Mouse (Mus musculus) liver, adult 2 months (tissue): Measurements from ENCODE around the gene Gck. TPM values are rescaled to one million over a fixed set of nuclear protein-coding genes. Genes with fewer than 3 reads are reported as not detected.

Experiments
- DNase-seq: peaks from one replicate; pipeline ENCODE4 v3.0.0-alpha.2; 2011; ENCODE audit warnings: low read depth, low spot score; ENCODE audit errors: extremely low read depth
- H3K27ac ChIP-seq: fragments of 200-500 bp; replicated peaks from 2 replicates; pipeline ENCODE4 v1.5.1; 2012; ENCODE audit warnings: low read depth, mild to moderate bottlenecking, control low read depth, inconsistent platforms, low read length; ENCODE audit not compliant: insufficient read depth
- H3K27me3 ChIP-seq: fragments of 200-500 bp; 2 replicates; pipeline ENCODE4 v1.6.1; 2012; ENCODE audit warnings: mild to moderate bottlenecking, moderate library complexity, low read length, inconsistent platforms; ENCODE audit not compliant: control insufficient read depth, insufficient read depth
- H3K36me3 ChIP-seq: fragments of 200-500 bp; 2 replicates; pipeline ENCODE4 v1.6.1; 2012; ENCODE audit warnings: low read length, inconsistent platforms; ENCODE audit not compliant: control insufficient read depth, insufficient read depth
- H3K4me1 ChIP-seq: fragments of 200-500 bp; 2 replicates; pipeline ENCODE4 v1.6.1; 2011; ENCODE audit warnings: low read length; ENCODE audit not compliant: control insufficient read depth, insufficient read depth
- H3K4me3 ChIP-seq: fragments of 200-500 bp; 2 replicates; pipeline ENCODE4 v1.5.1; 2011; ENCODE audit warnings: low read depth, mild to moderate bottlenecking, control low read depth, low read length, moderate library complexity; ENCODE audit not compliant: insufficient read depth
- H3K79me2 ChIP-seq: fragments of 200-500 bp; 2 replicates; pipeline ENCODE4 v1.6.1; 2012; ENCODE audit warnings: inconsistent platforms, mild to moderate bottlenecking, low read length, moderate library complexity; ENCODE audit not compliant: control insufficient read depth, insufficient read depth
- H3K9ac ChIP-seq: fragments of 200-500 bp; 2 replicates; pipeline ENCODE4 v1.6.1; 2012; ENCODE audit warnings: low read depth, mild to moderate bottlenecking, control low read depth, inconsistent platforms, low read length
- CTCF ChIP-seq: fragments of 200-500 bp; IDR thresholded peaks from 2 replicates; pipeline ENCODE4 v1.5.1; 2011; ENCODE audit warnings: low read depth, low read length, control low read depth
- POLR2A ChIP-seq: fragments of 200-500 bp; IDR thresholded peaks from 2 replicates; pipeline ENCODE4 v1.6.1; 2011; ENCODE audit warnings: low read length, control low read depth; ENCODE audit not compliant: insufficient read depth; ENCODE audit errors: extremely low read depth
- WGBS: fragments of 180-500 bp; shearing (Covaris S2); methylation state at CpG from one replicate; pipeline ENCODE4 v1.1.7; 2018; 5-methylcytosine and 5-hydroxymethylcytosine counted together
- polyA plus RNA-seq: library from polyadenylated mRNA; depleted of rRNA; stranded (reverse); fragments of >200 nt; gene quantifications from 2 replicates; pipeline ENCODE4 v1.2.3, GENCODE M21; 2012
- total RNA-seq: library from RNA; depleted of rRNA; stranded (reverse); fragments of >200 nt; gene quantifications from 2 replicates; pipeline ENCODE4 v1.2.3, GENCODE M21; 2014

Gck gene
- total and polyA plus RNA-seq, 2 experiments = 69.5 to 112 TPM

- DNase-seq = no peak
- no peaks in the 10 kb centered on the region for H3K27me3 ChIP-seq
- no peaks in the 10 kb centered on the region for H3K79me2 ChIP-seq
- TF ChIP-seq POLR2A (no peak), CTCF (no peak)
- H3K27ac ChIP-seq = no peak overlapping the region
- peaks cover 28% of the 10 kb centered on the region for H3K36me3 ChIP-seq
- H3K9ac ChIP-seq = no peak overlapping the region
- no peak overlapping the region for H3K4me3 ChIP-seq
- 92% methylated on average over 6 of the region's 6 CpGs for WGBS
- H3K4me1 ChIP-seq = no peaks in the 10 kb centered on the region
Measured at GRCm38 (mm10) chr11:5968223-5968622, 18.3 kb upstream of the Gck start.

GRCm38 (mm10) chr11:5966751-5967150, 16.9 kb upstream of the Gck start:
- Histone ChIP-seq H3K36me3 (peaks cover 42% of the 10 kb centered on the region), H3K4me3 (no peak overlapping the region), H3K27me3 (no peaks in the 10 kb centered on the region), H3K4me1 (no peaks in the 10 kb centered on the region), H3K79me2 (no peaks in the 10 kb centered on the region), H3K27ac (no peak overlapping the region), H3K9ac (no peak overlapping the region)
- no peak for DNase-seq
- WGBS = 74% methylated on average over 3 of the region's 3 CpGs
- TF ChIP-seq CTCF (no peak), POLR2A (no peak)

- DNase-seq = no peak
- Histone ChIP-seq H3K27me3 (no peaks in the 10 kb centered on the region), H3K9ac (no peak overlapping the region), H3K4me3 (no peak overlapping the region), H3K79me2 (no peaks in the 10 kb centered on the region), H3K36me3 (peaks cover 45% of the 10 kb centered on the region), H3K4me1 (no peaks in the 10 kb centered on the region), H3K27ac (no peak overlapping the region)
- WGBS = 92% methylated on average over 11 of the region's 11 CpGs
- TF ChIP-seq CTCF (no peak), POLR2A (no peak)
Measured at GRCm38 (mm10) chr11:5965865-5966264, 16.0 kb upstream of the Gck start.

- TF ChIP-seq POLR2A = no peak
- TF ChIP-seq CTCF = no peak
- H3K9ac ChIP-seq = no peak overlapping the region
- DNase-seq = no peak
- no peaks in the 10 kb centered on the region for H3K27me3 ChIP-seq
- peaks cover 41% of the 10 kb centered on the region for H3K36me3 ChIP-seq
- H3K4me3 ChIP-seq = no peak overlapping the region
- H3K79me2 ChIP-seq = peaks cover 18% of the 10 kb centered on the region; the same call in 1 of the 2 replicates
- WGBS = 73% methylated on average over 2 of the region's 2 CpGs
- H3K4me1 ChIP-seq = peaks cover 8% of the 10 kb centered on the region
- no peak overlapping the region for H3K27ac ChIP-seq
Measured at GRCm38 (mm10) chr11:5960051-5960450, 10.2 kb upstream of the Gck start.

- peak within 1 kb of the TSS; percentile 95 for H3K4me3 ChIP-seq
- under 1% methylated on average over 71 of the region's 71 CpGs for WGBS
- peaks cover 10% of the 10 kb centered on the region for H3K4me1 ChIP-seq
- H3K27me3 ChIP-seq = no peaks in the 10 kb centered on the region
- DNase-seq = peak; percentile 87
- H3K79me2 ChIP-seq = peaks cover 18% of the 10 kb centered on the region; the same call in 1 of the 2 replicates
- H3K36me3 ChIP-seq = peaks cover 8% of the 10 kb centered on the region
- H3K9ac ChIP-seq = peak within 1 kb of the TSS; percentile 93
- peak within 1 kb of the TSS; percentile 93 for H3K27ac ChIP-seq
- TF ChIP-seq CTCF (no peak), POLR2A (peak; percentile 74)
Measured at GRCm38 (mm10) chr11:5955546-5956276, 5.8 kb upstream of the Gck start, which contains the start of gene Ykt6. TSS of gene Ykt6 (plus strand) at chr11:5955693.

GRCm38 (mm10) chr11:5954965-5955504, 5.2 kb upstream of the Gck start:
- Histone ChIP-seq H3K27ac (peak overlapping the region; percentile 93), H3K4me1 (peaks cover 10% of the 10 kb centered on the region), H3K4me3 (peak overlapping the region; percentile 70), H3K79me2 (peaks cover 18% of the 10 kb centered on the region; the same call in 1 of the 2 replicates), H3K9ac (peak overlapping the region; percentile 83), H3K27me3 (no peaks in the 10 kb centered on the region), H3K36me3 (peaks cover 2% of the 10 kb centered on the region; the same call in 1 of the 2 replicates)
- peak; percentile 49 for DNase-seq
- WGBS = 5% methylated on average over 7 of the region's 7 CpGs
- TF ChIP-seq POLR2A (no peak), CTCF (peak; percentile 50)
